Mouse (Mus musculus) E14TG2a.4 (cell line): ENCODE results near the gene Ctbp2.

Source experiments
- CTCF ChIP-seq: conservative IDR thresholded peaks from 2 replicates; pipeline ENCODE4 v1.5.1; 2014; ENCODE audit warnings: low read length
- NANOG ChIP-seq: IDR thresholded peaks from 2 replicates; pipeline ENCODE4 v1.6.1; 2014; ENCODE audit warnings: borderline replicate concordance, low read length, mixed read lengths

DNA sequence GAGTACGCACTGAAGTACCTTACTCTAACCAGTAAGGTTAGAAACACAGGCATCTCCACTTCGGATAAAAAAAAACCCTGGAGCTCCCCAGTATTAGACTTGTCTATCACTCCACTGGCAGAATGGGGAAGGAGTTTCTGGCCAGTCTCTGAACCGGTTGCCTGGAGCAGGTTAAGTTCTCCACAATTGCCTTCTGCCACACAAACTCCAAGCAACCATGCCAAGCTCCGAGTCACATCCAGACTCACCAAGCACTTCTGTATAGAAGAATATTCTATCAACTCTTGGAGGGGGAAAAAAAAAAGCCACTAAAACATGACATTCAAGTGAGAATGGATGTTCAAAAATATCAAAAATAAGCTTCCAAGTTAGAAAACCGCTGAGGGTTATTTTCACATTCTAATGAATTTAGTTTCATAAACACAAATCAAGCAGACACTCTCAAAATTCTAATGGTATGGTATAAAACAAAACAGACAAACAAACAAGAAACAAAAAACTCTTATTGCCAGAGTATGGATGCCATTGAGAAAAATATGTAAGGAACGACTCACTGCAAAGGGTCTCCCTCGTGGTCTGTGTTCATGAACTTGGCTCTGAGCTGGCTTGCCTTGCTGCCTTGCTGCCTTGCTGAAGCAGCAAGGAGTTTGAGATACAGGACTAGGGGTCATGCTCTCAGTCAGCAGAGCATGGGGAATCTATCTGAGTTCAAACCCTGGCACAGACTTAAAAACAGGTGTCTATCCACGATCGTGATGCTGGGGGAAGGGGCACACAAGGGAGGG, 29.3 kb downstream of the Ctbp2 start:
- TF ChIP-seq CTCF (no peak), NANOG (no peak)
